Mouse (Mus musculus): ENCODE data around the gene Zdhhc22.

DNA sequence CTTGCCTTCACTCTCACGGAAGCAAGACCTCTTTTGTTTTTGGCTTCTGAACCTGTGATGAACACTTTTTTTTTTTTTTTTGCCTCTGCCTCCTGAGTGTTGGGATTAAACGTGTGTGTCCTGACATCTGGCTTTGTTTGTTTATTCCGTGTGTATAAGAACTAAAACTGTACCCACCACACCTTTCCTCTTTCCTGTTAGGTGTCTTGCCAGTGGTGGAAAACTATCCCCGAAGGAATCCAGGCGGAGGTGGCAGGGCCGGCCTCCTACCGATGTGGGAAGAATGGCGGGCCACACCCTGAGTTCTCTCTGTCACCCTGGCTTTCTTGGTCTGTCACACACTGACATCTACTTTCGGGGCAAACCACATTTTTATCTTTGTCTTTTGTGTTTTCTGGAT, 51.7 kb downstream of the Zdhhc22 start:
- TF ChIP-seq CTCF (IDR thresholded peaks at IDR 0.05; ENCODE audit: low read depth), result no peak
- TF ChIP-seq EP300 (IDR thresholded peaks at IDR 0.05; ENCODE audit: low read depth), result no peak
